In genomic region chr11:115092140-115092539, GRCm38 (mm10) we compare ENCODE assay signal across 14 mouse cellular contexts. TPM values are rescaled to one million over a fixed set of nuclear protein-coding genes. Genes with fewer than 3 reads are reported as not detected.
DNase-seq lines count a peak whose midpoint lies in the region; ATAC-seq and TF ChIP-seq lines count a peak whose summit lies in the region.
"Had no signal": no experiment of that assay in that cellular context is flagged by ENCODE, and none has a peak within 500 bp of the region (broad histone marks: within the 10 kb centered on the region; RNA-seq: fewer than 3 reads in every experiment).

No protein-coding gene starts in this region.

- peaks cover 9% of the 10 kb centered on the region; the same call in 1 of the 2 replicates for H3K4me1 ChIP-seq in heart, embryonic 12.5 days (replicated peaks)
- no peaks in the 10 kb centered on the region for H3K4me1 ChIP-seq in heart, embryonic 11.5 days (ENCODE audit: control insufficient read depth, insufficient read depth, low read length)
- no peaks in the 10 kb centered on the region for H3K4me1 ChIP-seq in cortical plate, adult 2 months (ENCODE audit: control insufficient read depth, insufficient read depth, low read length)
- peaks cover 11% of the 10 kb centered on the region for H3K4me1 ChIP-seq in forebrain, embryonic 15.5 days
- peaks cover 8% of the 10 kb centered on the region for H3K4me1 ChIP-seq in midbrain, embryonic 11.5 days (ENCODE audit: control insufficient read depth, insufficient read depth, low read length)
- H3K4me1 ChIP-seq: stomach, embryonic 15.5 days had no signal

- DNase-seq in midbrain, embryonic 11.5 days (ENCODE audit: low spot score, missing footprints), result no peak
- no peak for DNase-seq in adipocyte (ENCODE audit: low spot score)
- no peak for DNase-seq in frontal cortex, postnatal 10 days (ENCODE audit: low spot score in 2 of 2)

- H3K9ac ChIP-seq in heart, embryonic 12.5 days, result no peak overlapping the region
- H3K9ac ChIP-seq in heart, embryonic 11.5 days (ENCODE audit: low read depth, low read length), result no peak overlapping the region
- no peak overlapping the region for H3K9ac ChIP-seq in forebrain, embryonic 15.5 days (replicated peaks)
- H3K9ac ChIP-seq in midbrain, embryonic 11.5 days (ENCODE audit: low read length), result 0 out of 2 replicates have a peak overlapping the region, but pooled peaks have one; percentile 36
- H3K9ac ChIP-seq: liver, embryonic 14.5 days; stomach, embryonic 15.5 days had no signal

- peaks cover 47% of the 10 kb centered on the region for H3K27me3 ChIP-seq in heart, embryonic 12.5 days (replicated peaks)
- peaks cover 26% of the 10 kb centered on the region for H3K27me3 ChIP-seq in heart, embryonic 11.5 days (ENCODE audit: control insufficient read depth, insufficient read depth, low read length)
- peaks cover 28% of the 10 kb centered on the region for H3K27me3 ChIP-seq in forebrain, embryonic 15.5 days
- H3K27me3 ChIP-seq in midbrain, embryonic 11.5 days (ENCODE audit: control insufficient read depth, insufficient read depth, low read length), result peaks cover 9% of the 10 kb centered on the region

- H3K9me3 ChIP-seq in heart, embryonic 12.5 days (replicated peaks), result peaks cover 6% of the 10 kb centered on the region; the same call in 1 of the 2 replicates
- no peaks in the 10 kb centered on the region for H3K9me3 ChIP-seq in heart, embryonic 11.5 days (replicated peaks; ENCODE audit: control insufficient read depth, low read length)
- peaks cover 3% of the 10 kb centered on the region; the same call in 1 of the 2 replicates for H3K9me3 ChIP-seq in forebrain, embryonic 15.5 days
- no peaks in the 10 kb centered on the region for H3K9me3 ChIP-seq in midbrain, embryonic 11.5 days (ENCODE audit: control insufficient read depth, low read length)
- H3K9me3 ChIP-seq: stomach, embryonic 15.5 days had no signal

- TF ChIP-seq CTCF in cortical plate, adult 2 months (IDR thresholded peaks at IDR 0.05; ENCODE audit: extremely low read depth, insufficient read depth, low read length), result no peak

- H3K4me3 ChIP-seq in heart, embryonic 12.5 days, result no peak overlapping the region
- H3K4me3 ChIP-seq in heart, embryonic 11.5 days (ENCODE audit: low read depth, low read length), result no peak overlapping the region
- H3K4me3 ChIP-seq in cortical plate, adult 2 months (ENCODE audit: insufficient read depth, low read length), result peak overlapping the region; percentile 15; the same call in 1 of the 2 replicates
- H3K4me3 ChIP-seq in forebrain, embryonic 15.5 days, result 0 out of 2 replicates have a peak overlapping the region, but pooled peaks have one; percentile 27
- peak overlapping the region; percentile 25; the same call in 1 of the 2 replicates for H3K4me3 ChIP-seq in midbrain, embryonic 11.5 days (ENCODE audit: low read depth, low read length)
- H3K4me3 ChIP-seq: stomach, embryonic 15.5 days had no signal

- no peaks in the 10 kb centered on the region for H3K36me3 ChIP-seq in heart, embryonic 12.5 days
- H3K36me3 ChIP-seq in heart, embryonic 11.5 days (ENCODE audit: control insufficient read depth, insufficient read depth, low read length), result no peaks in the 10 kb centered on the region
- H3K36me3 ChIP-seq in forebrain, embryonic 15.5 days, result no peaks in the 10 kb centered on the region
- no peaks in the 10 kb centered on the region for H3K36me3 ChIP-seq in midbrain, embryonic 11.5 days (ENCODE audit: control insufficient read depth, insufficient read depth, low read length)
- H3K36me3 ChIP-seq: stomach, embryonic 15.5 days had no signal

- ATAC-seq in heart, embryonic 12.5 days (ENCODE audit: insufficient number of reproducible peaks, low FRiP score), result no peak
- no peak for ATAC-seq in heart, embryonic 11.5 days (replicated peaks; ENCODE audit: insufficient number of reproducible peaks, low FRiP score, low TSS enrichment)
- no peak for ATAC-seq in forebrain, embryonic 15.5 days (replicated peaks)
- ATAC-seq in midbrain, embryonic 11.5 days (ENCODE audit: low FRiP score), result no peak
- ATAC-seq in erythroblast, adult 5-6 weeks (replicated peaks; ENCODE audit: low FRiP score, poor library complexity, severe bottlenecking), result no peak

- no peak overlapping the region for H3K27ac ChIP-seq in heart, embryonic 12.5 days (ENCODE audit: poor library complexity, severe bottlenecking)
- no peak overlapping the region for H3K27ac ChIP-seq in heart, embryonic 11.5 days (ENCODE audit: low read depth, low read length)
- H3K27ac ChIP-seq in cortical plate, adult 2 months (ENCODE audit: insufficient read depth, low read length), result no peak overlapping the region
- no peak overlapping the region for H3K27ac ChIP-seq in forebrain, embryonic 15.5 days (replicated peaks)
- no peak overlapping the region for H3K27ac ChIP-seq in midbrain, embryonic 11.5 days (ENCODE audit: low read depth, low read length)
- H3K27ac ChIP-seq: liver, embryonic 14.5 days; stomach, embryonic 15.5 days had no signal

- peak overlapping the region; percentile 28; the same call in 1 of the 2 replicates for H3K4me2 ChIP-seq in heart, embryonic 12.5 days
- H3K4me2 ChIP-seq in heart, embryonic 11.5 days, result no peak overlapping the region
- peak overlapping the region; percentile 49; the same call in 1 of the 2 replicates for H3K4me2 ChIP-seq in forebrain, embryonic 15.5 days (replicated peaks)
- peak overlapping the region; percentile 61 for H3K4me2 ChIP-seq in midbrain, embryonic 11.5 days

- WGBS in heart, embryonic 12.5 days, result 17% methylated on average over 4 of the region's 4 CpGs
- 19% methylated on average over 4 of the region's 4 CpGs for WGBS in heart, embryonic 11.5 days (ENCODE audit: insufficient replicate concordance)
- 20% methylated on average over 4 of the region's 4 CpGs for WGBS in forebrain, embryonic 15.5 days
- WGBS in midbrain, embryonic 11.5 days, result 15% methylated on average over 4 of the region's 4 CpGs

- TF ChIP-seq POLR2A in cortical plate, adult 2 months (IDR thresholded peaks at IDR 0.05; ENCODE audit: extremely low read depth, insufficient read depth, low read length), result no peak

RNA-seq across cellular contexts. Expression of gene Rab37, which starts 0.9 kb away (rescaled TPM):
- polyA plus RNA-seq in heart, embryonic 12.5 days (2016; fragmentation: Nextera tagmentation; extraction: Ambion mirVana), result 1.8 TPM in 2 replicates
- 1.3 and 2.9 TPM in 2 replicates for polyA plus RNA-seq in heart, embryonic 11.5 days (2014; fragmentation: Nextera tagmentation; extraction: Ambion mirVana)
- polyA plus RNA-seq in cortical plate, adult 2 months (2012; rRNA removed), result 2.5 and 2.9 TPM in 2 replicates
- 0.80 and 1.0 TPM in 2 replicates for polyA plus RNA-seq in forebrain, embryonic 15.5 days (2015; fragmentation: Nextera tagmentation; extraction: Ambion mirVana)
- polyA plus RNA-seq in midbrain, embryonic 11.5 days (2014; fragmentation: Nextera tagmentation; extraction: Ambion mirVana), result 0.61 and 0.69 TPM in 2 replicates
- 4.8 and 7.5 TPM in 2 replicates for total RNA-seq in erythroblast, adult 5-6 weeks (2015; ENCODE audit: low replicate concordance)
- total RNA-seq in erythroblast, adult 5-6 weeks (2017; ENCODE audit: low replicate concordance), result 3.8 and 4.3 TPM in 2 replicates

RNA-seq across cellular contexts. Expression of gene Cd300e, which starts 30.2 kb away (rescaled TPM):
- not detected in 2 replicates for polyA plus RNA-seq in heart, embryonic 12.5 days (2016; fragmentation: Nextera tagmentation; extraction: Ambion mirVana)
- not detected in 2 replicates for polyA plus RNA-seq in heart, embryonic 11.5 days (2014; fragmentation: Nextera tagmentation; extraction: Ambion mirVana)
- polyA plus RNA-seq in cortical plate, adult 2 months (2012; rRNA removed), result 0.09 and 0.17 TPM in 2 replicates
- 0.09 TPM in 1 of 2 replicates, not detected in the other for polyA plus RNA-seq in forebrain, embryonic 15.5 days (2015; fragmentation: Nextera tagmentation; extraction: Ambion mirVana)
- not detected in 2 replicates for polyA plus RNA-seq in midbrain, embryonic 11.5 days (2014; fragmentation: Nextera tagmentation; extraction: Ambion mirVana)
- 2.3 and 2.7 TPM in 2 replicates for total RNA-seq in erythroblast, adult 5-6 weeks (2015; ENCODE audit: low replicate concordance)
- total RNA-seq in erythroblast, adult 5-6 weeks (2017; ENCODE audit: low replicate concordance), result 0.42 and 0.43 TPM in 2 replicates
- total RNA-seq: common myeloid progenitor, adult 5-6 weeks; left cerebral cortex, postnatal 10 days; MEL had no signal
- polyA plus RNA-seq: neural tube, embryonic 14.5 days had no signal

RNA-seq across cellular contexts. Expression of gene Cd300lf, which starts 41.7 kb away (rescaled TPM):
- polyA plus RNA-seq in heart, embryonic 12.5 days (2016; fragmentation: Nextera tagmentation; extraction: Ambion mirVana), result 0.09 and 0.10 TPM in 2 replicates
- polyA plus RNA-seq in heart, embryonic 11.5 days (2014; fragmentation: Nextera tagmentation; extraction: Ambion mirVana), result 0.19 and 0.20 TPM in 2 replicates
- 0.08 TPM in 2 replicates for polyA plus RNA-seq in cortical plate, adult 2 months (2012; rRNA removed)
- 0.10 TPM in 1 of 2 replicates, not detected in the other for polyA plus RNA-seq in forebrain, embryonic 15.5 days (2015; fragmentation: Nextera tagmentation; extraction: Ambion mirVana)
- not detected in 2 replicates for polyA plus RNA-seq in midbrain, embryonic 11.5 days (2014; fragmentation: Nextera tagmentation; extraction: Ambion mirVana)
- total RNA-seq in erythroblast, adult 5-6 weeks (2015; ENCODE audit: low replicate concordance), result 6.3 and 17.3 TPM in 2 replicates
- total RNA-seq in erythroblast, adult 5-6 weeks (2017; ENCODE audit: low replicate concordance), result 11.3 and 13.7 TPM in 2 replicates
- total RNA-seq: common myeloid progenitor, adult 5-6 weeks had no signal

RNA-seq across cellular contexts. Expression of gene Cd300ld3, which starts 43.9 kb away (rescaled TPM):
- polyA plus RNA-seq in heart, embryonic 12.5 days (2016; fragmentation: Nextera tagmentation; extraction: Ambion mirVana), result not detected in 2 replicates
- not detected in 2 replicates for polyA plus RNA-seq in heart, embryonic 11.5 days (2014; fragmentation: Nextera tagmentation; extraction: Ambion mirVana)
- 1.0 and 1.2 TPM in 2 replicates for polyA plus RNA-seq in cortical plate, adult 2 months (2012; rRNA removed)
- polyA plus RNA-seq in forebrain, embryonic 15.5 days (2015; fragmentation: Nextera tagmentation; extraction: Ambion mirVana), result not detected in 2 replicates
- not detected in 2 replicates for polyA plus RNA-seq in midbrain, embryonic 11.5 days (2014; fragmentation: Nextera tagmentation; extraction: Ambion mirVana)
- total RNA-seq in erythroblast, adult 5-6 weeks (2015; ENCODE audit: low replicate concordance), result 1.7 and 27.2 TPM in 2 replicates
- total RNA-seq in erythroblast, adult 5-6 weeks (2017; ENCODE audit: low replicate concordance), result 13.0 TPM in 1 of 2 replicates, not detected in the other
- total RNA-seq: common myeloid progenitor, adult 5-6 weeks; left cerebral cortex, postnatal 10 days; MEL had no signal
- polyA plus RNA-seq: neural tube, embryonic 14.5 days; stomach, embryonic 15.5 days had no signal

RNA-seq across cellular contexts. Expression of gene Cd300ld5, which starts 54.6 kb away (rescaled TPM):
- polyA plus RNA-seq in heart, embryonic 12.5 days (2016; fragmentation: Nextera tagmentation; extraction: Ambion mirVana), result not detected in 2 replicates
- polyA plus RNA-seq in heart, embryonic 11.5 days (2014; fragmentation: Nextera tagmentation; extraction: Ambion mirVana), result not detected in 2 replicates
- 0.36 TPM in 1 of 2 replicates, not detected in the other for polyA plus RNA-seq in cortical plate, adult 2 months (2012; rRNA removed)
- not detected in 2 replicates for polyA plus RNA-seq in forebrain, embryonic 15.5 days (2015; fragmentation: Nextera tagmentation; extraction: Ambion mirVana)
- polyA plus RNA-seq in midbrain, embryonic 11.5 days (2014; fragmentation: Nextera tagmentation; extraction: Ambion mirVana), result not detected in 2 replicates
- 1.7 TPM in 1 of 2 replicates, not detected in the other for total RNA-seq in erythroblast, adult 5-6 weeks (2015; ENCODE audit: low replicate concordance)
- not detected in 2 replicates for total RNA-seq in erythroblast, adult 5-6 weeks (2017; ENCODE audit: low replicate concordance)
- total RNA-seq: common myeloid progenitor, adult 5-6 weeks; left cerebral cortex, postnatal 10 days; MEL had no signal
- polyA plus RNA-seq: neural tube, embryonic 14.5 days; stomach, embryonic 15.5 days had no signal

Comparison
In these comparisons a context has a peak if more than half of its experiments do, and no peak if none do; other contexts are left out.
1. H3K4me3 ChIP-seq: peak in cortical plate, adult 2 months (single experiment), forebrain, embryonic 15.5 days (single experiment) and midbrain, embryonic 11.5 days (single experiment); none in heart, embryonic 12.5 days (single experiment) and heart, embryonic 11.5 days (single experiment).